Mouse (Mus musculus) stomach, embryonic 14.5 days (tissue): ENCODE measurements around the gene Exoc3l. TPM values are rescaled to one million over a fixed set of nuclear protein-coding genes. Genes with fewer than 3 reads are reported as not detected.

ENCODE experiments used
- ATAC-seq: fragments of 200-750 bp; cut with Nextera tagmentation; 2 replicates; pipeline ENCODE4 v1.8.0; 2017; ENCODE audit warnings: low read depth, moderate TSS enrichment; ENCODE audit not compliant: insufficient number of reproducible peaks, insufficient read depth, low FRiP score
- H3K27ac ChIP-seq: fragments of 300-500 bp; sonication (generic); 2 replicates; pipeline ENCODE4 v1.5.1; 2014; ENCODE audit warnings: mild to moderate bottlenecking, low read length, moderate library complexity, mixed read lengths
- H3K27me3 ChIP-seq: fragments of 300-500 bp; sonication (generic); 2 replicates; pipeline ENCODE4 v1.6.1; 2014; ENCODE audit warnings: low read length, control low read depth, mixed read lengths; ENCODE audit not compliant: control insufficient read depth, insufficient read depth
- H3K36me3 ChIP-seq: fragments of 300-500 bp; sonication (generic); 2 replicates; pipeline ENCODE4 v1.6.1; 2014; ENCODE audit warnings: mild to moderate bottlenecking, control low read depth, low read length, moderate library complexity, mixed read lengths; ENCODE audit not compliant: control insufficient read depth, insufficient read depth
- H3K4me1 ChIP-seq: fragments of 300-500 bp; sonication (generic); 2 replicates; pipeline ENCODE4 v1.6.1; 2014; ENCODE audit warnings: low read length, control low read depth, mixed read lengths; ENCODE audit not compliant: control insufficient read depth, insufficient read depth
- H3K4me2 ChIP-seq: fragments of 300-500 bp; sonication (generic); replicated peaks from 2 replicates; pipeline ENCODE4 v1.6.1; 2014; ENCODE audit warnings: low read depth, low read length, control low read depth
- H3K4me3 ChIP-seq: fragments of 300-500 bp; sonication (generic); 2 replicates; pipeline ENCODE4 v1.5.1; 2014; ENCODE audit warnings: low read depth, low read length, control low read depth
- H3K9ac ChIP-seq: fragments of 300-500 bp; sonication (generic); replicated peaks from 2 replicates; pipeline ENCODE4 v1.6.1; 2014; ENCODE audit warnings: low read depth, mild to moderate bottlenecking, control low read depth, low read length, moderate library complexity, mixed read lengths
- H3K9me3 ChIP-seq: fragments of 300-500 bp; sonication (generic); 2 replicates; pipeline ENCODE4 v1.6.1; 2016; ENCODE audit warnings: low read depth, low read length, control low read depth; ENCODE audit not compliant: control insufficient read depth
- WGBS: fragments of 180-500 bp; shearing (Covaris S2); extraction: QIAGEN DNeasy Blood & Tissue Kit; methylation state at CpG from one replicate; pipeline ENCODE4 v1.1.7; 2014; 5-methylcytosine and 5-hydroxymethylcytosine counted together
- polyA plus RNA-seq: library from polyadenylated mRNA; unstranded; fragments of >200 nt; fragmentation: Nextera tagmentation; extraction: Ambion mirVana; gene quantifications from 2 replicates; pipeline ENCODE4 v1.2.1, GENCODE M21; 2014

Gene Exoc3l
- polyA plus RNA-seq, 1 experiment from 2014 or later: 7.9 TPM

DNA sequence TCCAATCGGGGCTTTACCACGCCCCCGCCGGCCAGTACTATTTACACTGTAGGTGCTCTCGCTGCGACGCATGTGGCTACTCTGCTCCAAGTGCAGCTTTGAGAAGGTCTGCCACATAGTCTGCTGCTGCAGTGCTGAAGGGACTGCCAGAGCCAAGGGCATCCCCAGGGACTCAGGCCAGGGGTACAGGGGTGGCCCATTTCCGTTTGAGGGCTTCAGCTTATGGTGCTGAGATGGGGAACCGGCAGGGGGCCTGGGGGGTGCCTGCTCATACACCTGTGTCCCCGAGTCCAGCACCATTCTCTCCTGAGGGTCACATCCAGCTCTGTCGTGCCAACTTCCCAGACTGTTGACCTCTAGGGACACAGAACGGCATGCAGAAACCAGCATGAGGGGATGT lies 10.4 kb downstream of the Exoc3l start:
- no peak overlapping the region for H3K4me2 ChIP-seq
- peaks cover 4% of the 10 kb centered on the region; the same call in 1 of the 2 replicates for H3K36me3 ChIP-seq
- H3K27ac ChIP-seq: no peak overlapping the region
- no peaks in the 10 kb centered on the region for H3K9me3 ChIP-seq
- 49% methylated on average over 12 of the region's 12 CpGs for WGBS
- peaks cover 13% of the 10 kb centered on the region; the same call in 1 of the 2 replicates for H3K4me1 ChIP-seq
- 0 out of 2 replicates have a peak, but pooled peaks cover 3% of the 10 kb centered on the region for H3K27me3 ChIP-seq
- no peak overlapping the region for H3K9ac ChIP-seq
- ATAC-seq: no peak
- H3K4me3 ChIP-seq: no peak overlapping the region

- no peaks in the 10 kb centered on the region for H3K4me1 ChIP-seq
- peaks cover 12% of the 10 kb centered on the region; the same call in 1 of the 2 replicates for H3K27me3 ChIP-seq
- no peak overlapping the region for H3K27ac ChIP-seq
- no peak overlapping the region for H3K4me2 ChIP-seq
- H3K9ac ChIP-seq: no peak overlapping the region
- H3K9me3 ChIP-seq: no peaks in the 10 kb centered on the region
- H3K4me3 ChIP-seq: no peak overlapping the region
- H3K36me3 ChIP-seq: peaks cover 4% of the 10 kb centered on the region; the same call in 1 of the 2 replicates
- WGBS: 30% methylated on average over 23 of the region's 23 CpGs
- peak; percentile 71 for ATAC-seq
Observed at GRCm38 (mm10) chr8:105283074-105283473, 12.8 kb downstream of the Exoc3l start.

DNA sequence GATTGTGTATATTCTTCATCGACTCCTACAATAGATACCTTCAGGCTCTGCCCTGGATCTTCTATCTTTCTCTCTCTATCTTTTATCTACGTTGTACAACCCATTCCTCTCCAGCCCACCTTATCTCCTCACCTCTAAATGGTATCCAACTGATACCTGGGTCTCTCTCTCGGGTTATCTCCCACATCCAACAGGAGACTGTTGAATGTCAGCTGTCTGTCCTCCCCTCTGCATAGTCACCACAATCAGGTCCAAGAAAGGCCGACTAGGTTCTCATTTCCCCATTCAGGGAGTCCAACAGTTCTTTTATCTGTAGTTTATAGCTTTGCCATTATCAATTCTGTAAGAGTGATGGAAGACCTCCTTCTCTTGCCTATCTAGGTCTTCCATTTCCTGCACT lies 13.7 kb downstream of the Exoc3l start:
- H3K9ac ChIP-seq: no peak overlapping the region
- no peaks in the 10 kb centered on the region for H3K4me1 ChIP-seq
- 85% methylated on average over 4 of the region's 4 CpGs for WGBS
- no peak overlapping the region for H3K27ac ChIP-seq
- peaks cover 21% of the 10 kb centered on the region for H3K27me3 ChIP-seq
- peaks cover 4% of the 10 kb centered on the region; the same call in 1 of the 2 replicates for H3K36me3 ChIP-seq
- no peaks in the 10 kb centered on the region for H3K9me3 ChIP-seq
- H3K4me3 ChIP-seq: no peak overlapping the region
- H3K4me2 ChIP-seq: no peak overlapping the region
- no peak for ATAC-seq

GRCm38 (mm10) chr8:105281821-105282220 lies 14.1 kb downstream of the Exoc3l start:
- H3K4me3 ChIP-seq: no peak overlapping the region
- no peak overlapping the region for H3K4me2 ChIP-seq
- H3K27me3 ChIP-seq: peaks cover 25% of the 10 kb centered on the region
- H3K27ac ChIP-seq: no peak overlapping the region
- 76% methylated on average over 12 of the region's 12 CpGs for WGBS
- peaks cover 4% of the 10 kb centered on the region; the same call in 1 of the 2 replicates for H3K36me3 ChIP-seq
- no peaks in the 10 kb centered on the region for H3K4me1 ChIP-seq
- no peak for ATAC-seq
- H3K9me3 ChIP-seq: no peaks in the 10 kb centered on the region
- H3K9ac ChIP-seq: no peak overlapping the region

DNA sequence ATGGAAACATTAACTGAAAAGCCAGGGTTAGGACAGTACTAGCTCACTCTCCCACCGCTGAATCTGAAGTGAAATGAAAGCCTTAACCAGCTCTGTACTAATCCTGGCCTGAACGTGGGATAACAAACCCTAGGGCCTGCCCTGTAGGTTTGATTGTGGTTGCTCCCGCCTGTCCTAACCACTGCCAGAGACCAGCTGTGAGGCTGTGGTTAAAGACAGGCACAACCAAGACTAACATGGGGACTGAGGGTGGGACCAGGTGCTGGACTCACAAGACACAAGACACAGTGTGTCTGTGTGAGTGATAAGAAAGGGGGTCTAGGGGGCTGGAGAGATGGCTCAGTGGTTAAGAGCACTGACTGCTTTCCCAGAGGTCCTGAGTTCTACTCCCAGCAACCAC lies 15.3 kb downstream of the Exoc3l start:
- Histone ChIP-seq H3K27ac (no peak overlapping the region), H3K4me3 (no peak overlapping the region), H3K4me2 (no peak overlapping the region), H3K9me3 (no peaks in the 10 kb centered on the region), H3K36me3 (peaks cover 4% of the 10 kb centered on the region; the same call in 1 of the 2 replicates), H3K9ac (no peak overlapping the region), H3K4me1 (peaks cover 12% of the 10 kb centered on the region; the same call in 1 of the 2 replicates), H3K27me3 (peaks cover 32% of the 10 kb centered on the region)
- no peak for ATAC-seq
- WGBS: 82% methylated on average over 3 of the region's 3 CpGs

DNA sequence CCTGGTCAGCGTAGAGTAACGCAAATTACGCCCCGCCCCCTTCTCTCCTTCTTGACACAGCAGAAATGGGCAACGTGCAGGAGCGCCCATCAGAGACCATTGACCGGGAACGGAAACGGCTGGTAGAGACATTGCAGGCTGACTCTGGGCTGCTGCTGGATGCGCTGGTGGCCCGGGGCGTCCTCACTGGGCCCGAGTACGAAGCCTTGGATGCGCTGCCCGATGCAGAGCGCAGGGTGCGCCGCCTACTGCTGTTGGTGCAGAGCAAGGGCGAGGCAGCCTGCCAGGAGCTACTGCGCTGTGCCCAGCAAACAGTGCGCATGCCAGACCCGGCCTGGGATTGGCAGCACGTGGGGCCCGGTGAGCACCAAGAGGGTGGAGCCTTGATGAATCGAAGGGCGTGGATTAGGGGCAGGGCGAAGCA lies 17.0 kb downstream of the Exoc3l start:
- Histone ChIP-seq H3K36me3 (no peaks in the 10 kb centered on the region), H3K9ac (no peak overlapping the region), H3K4me1 (peaks cover 17% of the 10 kb centered on the region; the same call in 1 of the 2 replicates), H3K27ac (no peak overlapping the region), H3K9me3 (no peaks in the 10 kb centered on the region), H3K4me3 (0 out of 2 replicates have a peak overlapping the region, but pooled peaks have one; percentile 0), H3K4me2 (peak overlapping the region; percentile 30), H3K27me3 (peaks cover 46% of the 10 kb centered on the region)
- ATAC-seq: peak; percentile 38; the same call in 1 of the 2 replicates
- 3% methylated on average over 28 of the region's 28 CpGs for WGBS

- peak; percentile 69 for ATAC-seq
- Histone ChIP-seq H3K27ac (no peak overlapping the region), H3K4me3 (peak overlapping the region; percentile 34), H3K4me1 (peaks cover 17% of the 10 kb centered on the region; the same call in 1 of the 2 replicates), H3K36me3 (no peaks in the 10 kb centered on the region), H3K9ac (peak overlapping the region; percentile 10; the same call in 1 of the 2 replicates), H3K9me3 (no peaks in the 10 kb centered on the region), H3K4me2 (peak overlapping the region; percentile 63), H3K27me3 (peaks cover 62% of the 10 kb centered on the region)
- WGBS: 2% methylated on average over 30 of the region's 30 CpGs
Observed at GRCm38 (mm10) chr8:105276292-105277120, 19.4 kb downstream of the Exoc3l start.

DNA sequence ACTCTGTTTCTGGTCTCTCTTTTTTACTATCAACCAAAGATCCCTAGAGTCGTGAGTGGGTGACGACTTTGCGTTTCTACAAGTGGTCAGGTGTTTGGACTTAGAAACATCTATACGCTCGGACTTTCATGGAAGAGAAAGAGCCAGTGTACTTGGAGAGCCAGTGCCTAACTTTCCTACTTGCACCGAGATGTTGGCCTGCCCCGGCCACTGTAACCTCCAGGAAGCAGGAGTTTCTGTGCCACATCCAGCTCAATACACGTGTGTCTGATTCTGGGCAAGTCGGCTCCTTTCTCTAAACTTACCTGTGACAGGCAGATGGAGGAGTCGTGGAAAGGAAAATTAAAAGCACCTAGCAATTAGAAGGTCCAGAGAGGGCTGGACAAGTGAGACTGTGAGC lies 20.1 kb downstream of the Exoc3l start, which contains the start of gene Nol3:
TSS of gene Nol3 (plus strand) at position 301 of the 400 bp plus-strand sequence.
- no peaks in the 10 kb centered on the region for H3K36me3 ChIP-seq
- peaks cover 17% of the 10 kb centered on the region; the same call in 1 of the 2 replicates for H3K4me1 ChIP-seq
- H3K27ac ChIP-seq: no peak within 1 kb of the TSS
- H3K4me2 ChIP-seq: peak within 1 kb of the TSS; percentile 63
- H3K27me3 ChIP-seq: peaks cover 67% of the 10 kb centered on the region
- no peak for ATAC-seq
- peak within 1 kb of the TSS; percentile 21; the same call in 1 of the 2 replicates for H3K9ac ChIP-seq
- no peaks in the 10 kb centered on the region for H3K9me3 ChIP-seq
- H3K4me3 ChIP-seq: peak within 1 kb of the TSS; percentile 34
- 8% methylated on average over 10 of the region's 10 CpGs for WGBS
